Mouse (Mus musculus): ENCODE measurements at regions not wholly inside any gene's neighbourhood (a gene's known extent, or its start where the extent isn't known, plus 50 kb on each side); places are given as distances from the start of the nearest gene placed in this dataset.

- Histone ChIP-seq H3K9ac (ENCODE audit: low read depth, low read length) (no peak overlapping the region), H3K4me2 (ENCODE audit: low read length) (no peak overlapping the region), H3K27me3 (ENCODE audit: control insufficient read depth, insufficient read depth, low read depth, low read length) (0 out of 2 replicates have a peak, but pooled peaks cover 2% of the 10 kb centered on the region), H3K36me3 (ENCODE audit: control insufficient read depth, insufficient read depth, low read length) (no peaks in the 10 kb centered on the region), H3K4me3 (ENCODE audit: low read depth, low read length) (no peak overlapping the region), H3K4me1 (ENCODE audit: control insufficient read depth, insufficient read depth, low read length) (peaks cover 9% of the 10 kb centered on the region; the same call in 1 of the 2 replicates), H3K27ac (ENCODE audit: low read length) (no peak overlapping the region), H3K9me3 (replicated peaks; ENCODE audit: control insufficient read depth, low read length, poor library complexity, severe bottlenecking) (no peaks in the 10 kb centered on the region)
- WGBS = 66% methylated on average over 2 of the region's 2 CpGs
- no peak for ATAC-seq
Observed at GRCm38 (mm10) chr1:77947894-77948293, 249.0 kb downstream of the Pax3 start.

DNA sequence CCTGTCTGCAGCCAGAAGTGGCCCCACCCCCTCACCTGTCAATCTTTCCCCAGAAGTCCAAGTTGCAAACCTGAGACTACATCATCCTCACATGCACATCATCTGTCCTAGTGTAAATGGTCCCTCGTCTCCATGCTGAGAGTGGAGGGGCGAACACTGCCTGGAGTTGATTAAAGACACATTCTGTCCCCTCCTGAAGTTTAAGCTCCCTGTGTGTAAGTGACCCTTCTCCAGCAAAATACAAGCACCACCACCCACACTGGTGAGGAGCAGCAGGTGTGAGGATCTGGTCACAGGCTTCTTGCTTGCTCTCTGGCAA lies 252.6 kb downstream of the Pax3 start:
- Histone ChIP-seq H3K27ac (ENCODE audit: low read length) (no peak overlapping the region), H3K4me1 (ENCODE audit: control insufficient read depth, insufficient read depth, low read length) (peaks cover 9% of the 10 kb centered on the region; the same call in 1 of the 2 replicates), H3K4me3 (ENCODE audit: low read depth, low read length) (no peak overlapping the region), H3K9ac (ENCODE audit: low read depth, low read length) (no peak overlapping the region), H3K27me3 (ENCODE audit: control insufficient read depth, insufficient read depth, low read depth, low read length) (0 out of 2 replicates have a peak, but pooled peaks cover 2% of the 10 kb centered on the region), H3K36me3 (ENCODE audit: control insufficient read depth, insufficient read depth, low read length) (no peaks in the 10 kb centered on the region), H3K4me2 (ENCODE audit: low read length) (no peak overlapping the region), H3K9me3 (replicated peaks; ENCODE audit: control insufficient read depth, low read length, poor library complexity, severe bottlenecking) (no peaks in the 10 kb centered on the region)
- peak; percentile 36 for ATAC-seq
- WGBS = 52% methylated on average over 2 of the region's 2 CpGs

GRCm38 (mm10) chr1:77943633-77944326 lies 253.2 kb downstream of the Pax3 start:
- no peak overlapping the region for H3K4me2 ChIP-seq (ENCODE audit: low read length)
- no peaks in the 10 kb centered on the region for H3K9me3 ChIP-seq (replicated peaks; ENCODE audit: control insufficient read depth, low read length, poor library complexity, severe bottlenecking)
- 0 out of 2 replicates have a peak, but pooled peaks cover 2% of the 10 kb centered on the region for H3K27me3 ChIP-seq (ENCODE audit: control insufficient read depth, insufficient read depth, low read depth, low read length)
- no peak overlapping the region for H3K9ac ChIP-seq (ENCODE audit: low read depth, low read length)
- peak; percentile 70 for ATAC-seq
- WGBS = 34% methylated on average over 14 of the region's 14 CpGs
- H3K27ac ChIP-seq (ENCODE audit: low read length) = no peak overlapping the region
- H3K36me3 ChIP-seq (ENCODE audit: control insufficient read depth, insufficient read depth, low read length) = no peaks in the 10 kb centered on the region
- peaks cover 9% of the 10 kb centered on the region; the same call in 1 of the 2 replicates for H3K4me1 ChIP-seq (ENCODE audit: control insufficient read depth, insufficient read depth, low read length)
- no peak overlapping the region for H3K4me3 ChIP-seq (ENCODE audit: low read depth, low read length)

GRCm38 (mm10) chr1:77943101-77943500 lies 253.8 kb downstream of the Pax3 start:
- ATAC-seq = no peak
- no peak overlapping the region for H3K4me2 ChIP-seq (ENCODE audit: low read length)
- H3K9me3 ChIP-seq (replicated peaks; ENCODE audit: control insufficient read depth, low read length, poor library complexity, severe bottlenecking) = no peaks in the 10 kb centered on the region
- peaks cover 9% of the 10 kb centered on the region; the same call in 1 of the 2 replicates for H3K4me1 ChIP-seq (ENCODE audit: control insufficient read depth, insufficient read depth, low read length)
- H3K4me3 ChIP-seq (ENCODE audit: low read depth, low read length) = no peak overlapping the region
- WGBS = 2% methylated on average over 5 of the region's 5 CpGs
- no peaks in the 10 kb centered on the region for H3K36me3 ChIP-seq (ENCODE audit: control insufficient read depth, insufficient read depth, low read length)
- H3K27ac ChIP-seq (ENCODE audit: low read length) = no peak overlapping the region
- H3K27me3 ChIP-seq (ENCODE audit: control insufficient read depth, insufficient read depth, low read depth, low read length) = 0 out of 2 replicates have a peak, but pooled peaks cover 2% of the 10 kb centered on the region
- no peak overlapping the region for H3K9ac ChIP-seq (ENCODE audit: low read depth, low read length)

- Histone ChIP-seq H3K9me3 (replicated peaks; ENCODE audit: control insufficient read depth, low read length, poor library complexity, severe bottlenecking) (no peaks in the 10 kb centered on the region), H3K4me3 (ENCODE audit: low read depth, low read length) (no peak overlapping the region), H3K4me2 (ENCODE audit: low read length) (no peak overlapping the region), H3K4me1 (ENCODE audit: control insufficient read depth, insufficient read depth, low read length) (no peaks in the 10 kb centered on the region), H3K27ac (ENCODE audit: low read length) (no peak overlapping the region), H3K36me3 (ENCODE audit: control insufficient read depth, insufficient read depth, low read length) (no peaks in the 10 kb centered on the region), H3K9ac (ENCODE audit: low read depth, low read length) (no peak overlapping the region), H3K27me3 (ENCODE audit: control insufficient read depth, insufficient read depth, low read depth, low read length) (no peaks in the 10 kb centered on the region)
- 70% methylated on average over 6 of the region's 6 CpGs for WGBS
- no peak for ATAC-seq
Observed at GRCm38 (mm10) chr1:77933095-77933766, 263.7 kb downstream of the Pax3 start.

- ATAC-seq = no peak
- Histone ChIP-seq H3K36me3 (ENCODE audit: control insufficient read depth, insufficient read depth, low read length) (no peaks in the 10 kb centered on the region), H3K27me3 (ENCODE audit: control insufficient read depth, insufficient read depth, low read depth, low read length) (no peaks in the 10 kb centered on the region), H3K9me3 (replicated peaks; ENCODE audit: control insufficient read depth, low read length, poor library complexity, severe bottlenecking) (no peaks in the 10 kb centered on the region), H3K4me1 (ENCODE audit: control insufficient read depth, insufficient read depth, low read length) (no peaks in the 10 kb centered on the region), H3K9ac (ENCODE audit: low read depth, low read length) (no peak overlapping the region), H3K27ac (ENCODE audit: low read length) (no peak overlapping the region), H3K4me3 (ENCODE audit: low read depth, low read length) (no peak overlapping the region), H3K4me2 (ENCODE audit: low read length) (no peak overlapping the region)
- WGBS = 82% methylated on average over 5 of the region's 5 CpGs
Observed at GRCm38 (mm10) chr1:77932226-77932625, 264.7 kb downstream of the Pax3 start.

GRCm38 (mm10) chr1:77930661-77931060 lies 266.3 kb downstream of the Pax3 start:
- no peaks in the 10 kb centered on the region for H3K27me3 ChIP-seq (ENCODE audit: control insufficient read depth, insufficient read depth, low read depth, low read length)
- H3K9ac ChIP-seq (ENCODE audit: low read depth, low read length) = no peak overlapping the region
- no peak overlapping the region for H3K4me3 ChIP-seq (ENCODE audit: low read depth, low read length)
- H3K4me2 ChIP-seq (ENCODE audit: low read length) = no peak overlapping the region
- WGBS = 89% methylated on average over 6 of the region's 6 CpGs
- H3K27ac ChIP-seq (ENCODE audit: low read length) = no peak overlapping the region
- no peaks in the 10 kb centered on the region for H3K36me3 ChIP-seq (ENCODE audit: control insufficient read depth, insufficient read depth, low read length)
- ATAC-seq = no peak
- no peaks in the 10 kb centered on the region for H3K9me3 ChIP-seq (replicated peaks; ENCODE audit: control insufficient read depth, low read length, poor library complexity, severe bottlenecking)
- no peaks in the 10 kb centered on the region for H3K4me1 ChIP-seq (ENCODE audit: control insufficient read depth, insufficient read depth, low read length)

- Histone ChIP-seq H3K27me3 (ENCODE audit: control insufficient read depth, insufficient read depth, low read depth, low read length) (no peaks in the 10 kb centered on the region), H3K4me2 (ENCODE audit: low read length) (no peak overlapping the region), H3K9ac (ENCODE audit: low read depth, low read length) (no peak overlapping the region), H3K9me3 (replicated peaks; ENCODE audit: control insufficient read depth, low read length, poor library complexity, severe bottlenecking) (no peaks in the 10 kb centered on the region), H3K4me3 (ENCODE audit: low read depth, low read length) (no peak overlapping the region), H3K27ac (ENCODE audit: low read length) (no peak overlapping the region), H3K4me1 (ENCODE audit: control insufficient read depth, insufficient read depth, low read length) (no peaks in the 10 kb centered on the region), H3K36me3 (ENCODE audit: control insufficient read depth, insufficient read depth, low read length) (no peaks in the 10 kb centered on the region)
- WGBS = 39% methylated on average over 8 of the region's 8 CpGs
- peak; percentile 40; the same call in 1 of the 2 replicates for ATAC-seq
Observed at GRCm38 (mm10) chr1:77929552-77929951, 267.4 kb downstream of the Pax3 start.

DNA sequence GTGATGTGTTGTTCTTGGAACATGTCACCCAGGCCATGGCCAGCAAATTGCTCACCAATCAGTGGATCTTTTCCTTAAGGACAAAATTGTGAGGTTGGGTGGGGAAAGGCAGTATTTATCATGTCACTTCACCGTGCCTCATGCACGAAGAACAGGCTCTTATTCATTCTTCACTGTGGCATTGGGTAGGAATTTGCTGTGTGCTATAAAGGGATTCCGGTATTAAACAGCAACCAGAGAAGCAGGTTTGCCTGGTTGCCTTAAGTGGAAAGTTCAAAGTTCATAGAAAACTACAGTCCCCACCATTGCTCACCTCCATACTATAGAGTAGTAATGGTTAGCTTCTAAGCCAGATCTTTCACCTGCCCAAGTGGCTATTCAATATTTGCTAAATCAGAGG lies 270.8 kb downstream of the Pax3 start:
- Histone ChIP-seq H3K9ac (ENCODE audit: low read depth, low read length) (no peak overlapping the region), H3K9me3 (replicated peaks; ENCODE audit: control insufficient read depth, low read length, poor library complexity, severe bottlenecking) (no peaks in the 10 kb centered on the region), H3K27me3 (ENCODE audit: control insufficient read depth, insufficient read depth, low read depth, low read length) (no peaks in the 10 kb centered on the region), H3K27ac (ENCODE audit: low read length) (no peak overlapping the region), H3K4me3 (ENCODE audit: low read depth, low read length) (no peak overlapping the region), H3K4me2 (ENCODE audit: low read length) (no peak overlapping the region), H3K4me1 (ENCODE audit: control insufficient read depth, insufficient read depth, low read length) (no peaks in the 10 kb centered on the region), H3K36me3 (ENCODE audit: control insufficient read depth, insufficient read depth, low read length) (no peaks in the 10 kb centered on the region)
- ATAC-seq = no peak
- WGBS = 95% methylated on average over 3 of the region's 3 CpGs

All from midbrain, embryonic 16.5 days (tissue).